Mouse (Mus musculus): ENCODE results near the gene Fgd4. TPM values are rescaled to one million over a fixed set of nuclear protein-coding genes. Genes with fewer than 3 reads are reported as not detected.
"Not testable (repeated sequence)": the region's sequence is repeated elsewhere in the genome, so short reads cannot be mapped to it uniquely, and the experiment has no call there.

Gene Fgd4
- polyA plus RNA-seq, 1 experiment from 2014 or later = 7.3 TPM

DNA sequence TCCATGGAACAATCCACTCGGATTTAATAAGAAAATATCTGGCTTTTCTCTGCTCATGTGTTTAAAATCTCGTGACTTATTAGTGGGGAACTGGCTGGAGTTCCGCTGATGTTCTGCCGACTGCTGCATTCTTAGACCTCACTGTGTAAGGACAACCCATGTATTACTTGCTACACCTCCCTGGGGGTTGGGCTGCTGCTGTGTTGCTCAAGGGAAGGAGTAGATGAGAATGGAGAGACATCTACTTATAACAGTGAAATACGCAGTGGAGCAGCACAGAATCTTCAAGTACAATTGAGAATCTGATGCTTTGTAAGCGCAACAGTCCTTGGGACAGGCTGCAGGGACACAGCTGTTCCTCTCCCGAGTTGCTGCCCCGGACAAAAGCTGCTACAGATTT, 73.1 kb downstream of the Fgd4 start:
- H3K4me3 ChIP-seq = peak overlapping the region; percentile 36
- no peaks in the 10 kb centered on the region for H3K36me3 ChIP-seq
- 62% methylated on average over 8 of the region's 8 CpGs for WGBS
- no peak for DNase-seq (ENCODE audit: low spot score)
- peaks cover 25% of the 10 kb centered on the region for H3K4me1 ChIP-seq
- no peaks in the 10 kb centered on the region for H3K27me3 ChIP-seq (ENCODE audit: insufficient read depth, poor library complexity, severe bottlenecking)
- no peaks in the 10 kb centered on the region for H3K9me3 ChIP-seq
- H3K27ac ChIP-seq = peak overlapping the region; percentile 77

DNA sequence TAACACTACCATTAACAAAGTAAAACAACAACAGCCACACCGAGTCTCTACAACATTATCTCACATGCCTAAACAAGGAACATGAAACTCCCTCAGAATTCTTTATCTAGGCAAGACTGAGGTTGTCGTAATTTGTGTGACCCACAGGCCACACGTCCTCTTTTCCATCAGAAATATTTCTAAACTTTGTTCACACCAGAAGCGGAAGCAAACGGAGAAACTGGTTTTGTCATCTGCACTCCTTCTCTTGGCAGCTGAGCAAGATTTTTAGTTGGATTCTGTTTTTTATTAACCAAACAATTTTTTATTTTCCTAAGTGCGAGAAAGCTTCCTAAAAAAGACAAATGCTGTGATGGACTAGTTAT, 73.6 kb downstream of the Fgd4 start:
- H3K4me1 ChIP-seq = peaks cover 25% of the 10 kb centered on the region
- WGBS = 38% methylated on average over 6 of the region's 6 CpGs

DNA sequence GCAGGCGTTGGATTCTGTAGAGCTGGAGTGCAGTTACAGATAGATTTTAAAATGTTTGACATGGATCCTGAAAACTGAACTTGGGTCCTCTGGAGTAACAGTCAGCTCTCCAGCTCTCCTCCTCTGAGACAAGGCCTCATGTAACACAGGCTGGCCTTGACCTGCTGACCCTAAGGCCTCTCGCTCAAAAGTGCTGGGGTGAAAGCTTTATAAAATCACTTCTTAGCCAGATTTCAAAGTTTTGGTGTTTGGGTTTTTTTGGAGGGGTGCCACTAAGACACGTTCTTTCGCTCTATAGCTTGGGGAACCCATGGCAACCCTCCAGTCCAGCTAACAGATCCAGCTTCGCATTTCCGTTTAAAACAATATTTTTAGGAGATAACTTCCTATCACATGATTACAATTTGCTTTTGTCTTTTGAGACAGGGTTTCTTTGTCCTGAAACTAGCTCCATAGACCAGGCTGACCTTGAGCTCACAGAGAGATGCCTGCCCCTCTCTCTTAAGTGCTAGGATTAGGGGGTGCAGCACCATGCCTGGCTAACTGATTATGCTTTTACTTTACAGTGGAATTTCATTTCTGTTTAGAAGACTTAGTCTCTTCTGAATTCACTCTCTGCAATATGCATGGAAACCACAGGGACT, 74.1 kb downstream of the Fgd4 start:
- H3K4me3 ChIP-seq = peak overlapping the region; percentile 36
- peak overlapping the region; percentile 77 for H3K27ac ChIP-seq
- peaks cover 25% of the 10 kb centered on the region for H3K4me1 ChIP-seq
- no peaks in the 10 kb centered on the region for H3K36me3 ChIP-seq
- DNase-seq (ENCODE audit: low spot score) = no peak
- whole genome bisulfite sequencing = 68% methylated on average over 6 of the region's 6 CpGs
- H3K9me3 ChIP-seq = no peaks in the 10 kb centered on the region
- no peaks in the 10 kb centered on the region for H3K27me3 ChIP-seq (ENCODE audit: insufficient read depth, poor library complexity, severe bottlenecking)

More for the DNA sequence above, 73.6 kb downstream of the Fgd4 start:
- Histone ChIP-seq H3K36me3 (no peaks in the 10 kb centered on the region), H3K27ac (peak overlapping the region; percentile 77), H3K27me3 (ENCODE audit: insufficient read depth, poor library complexity, severe bottlenecking) (no peaks in the 10 kb centered on the region), H3K9me3 (no peaks in the 10 kb centered on the region), H3K4me3 (peak overlapping the region; percentile 36)
- DNase-seq (ENCODE audit: low spot score) = no peak

DNA sequence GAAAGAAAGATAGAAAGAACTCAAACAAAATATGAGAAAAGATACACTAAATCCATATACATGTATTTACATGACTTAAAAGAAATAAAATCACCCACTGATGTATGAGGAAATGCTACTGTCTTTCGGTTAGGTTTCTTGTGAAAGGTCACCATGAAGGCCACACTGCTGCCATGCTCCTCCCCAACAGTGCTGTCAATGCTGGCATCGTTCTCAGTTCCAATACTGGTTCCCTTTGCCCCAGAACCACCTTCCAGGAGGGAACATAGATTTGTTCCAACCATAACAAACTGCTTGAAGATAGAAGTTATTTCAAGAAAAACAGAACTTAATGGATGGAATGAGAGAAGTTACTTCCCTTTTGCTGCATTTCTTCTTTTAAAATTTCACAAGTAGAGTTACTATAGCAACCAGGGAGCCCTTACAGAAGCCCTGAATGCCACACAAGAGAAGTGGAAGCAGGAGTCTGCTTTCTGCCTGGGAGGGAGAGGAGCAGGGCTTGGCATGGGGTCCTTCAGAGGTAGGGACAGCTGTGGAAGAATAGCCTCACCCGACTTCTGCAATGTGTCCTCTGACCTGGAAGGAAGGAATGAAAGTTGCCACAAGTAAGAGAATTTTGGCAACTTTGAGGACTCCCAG, 75.0 kb downstream of the Fgd4 start:
- DNase-seq (ENCODE audit: low spot score) = no peak
- peak overlapping the region; percentile 77; the same call in 1 of the 2 replicates for H3K27ac ChIP-seq
- no peaks in the 10 kb centered on the region for H3K9me3 ChIP-seq
- H3K27me3 ChIP-seq (ENCODE audit: insufficient read depth, poor library complexity, severe bottlenecking) = no peaks in the 10 kb centered on the region
- no peak overlapping the region for H3K4me3 ChIP-seq
- H3K36me3 ChIP-seq = no peaks in the 10 kb centered on the region
- 74% methylated on average over 3 of the region's 3 CpGs for WGBS
- H3K4me1 ChIP-seq = peaks cover 25% of the 10 kb centered on the region

DNA sequence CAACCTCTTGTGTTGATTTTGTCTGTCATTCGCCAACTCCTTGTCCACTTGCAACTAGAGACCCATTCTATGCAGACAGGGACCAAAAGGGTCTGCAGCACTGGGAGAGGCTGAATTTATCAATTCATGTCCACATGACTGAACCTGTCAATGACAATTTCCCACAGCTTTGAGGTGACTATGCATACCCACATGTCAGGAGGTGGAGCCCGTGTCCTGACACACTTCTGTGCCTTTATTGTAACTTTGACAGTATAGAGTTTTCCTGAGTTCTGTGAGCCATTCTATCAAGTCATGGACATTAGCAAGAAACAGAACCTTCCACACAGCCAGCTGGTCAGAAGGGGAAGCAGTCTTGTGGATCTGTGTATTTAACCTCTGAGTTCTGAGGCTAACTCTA, 76.7 kb downstream of the Fgd4 start:
- H3K27ac ChIP-seq = no peak overlapping the region
- H3K9me3 ChIP-seq = no peaks in the 10 kb centered on the region
- DNase-seq (ENCODE audit: low spot score) = no peak
- no peak overlapping the region for H3K4me3 ChIP-seq
- 73% methylated on average over 2 of the region's 2 CpGs for WGBS
- H3K36me3 ChIP-seq = no peaks in the 10 kb centered on the region
- H3K27me3 ChIP-seq (ENCODE audit: insufficient read depth, poor library complexity, severe bottlenecking) = no peaks in the 10 kb centered on the region
- H3K4me1 ChIP-seq = peaks cover 25% of the 10 kb centered on the region

DNA sequence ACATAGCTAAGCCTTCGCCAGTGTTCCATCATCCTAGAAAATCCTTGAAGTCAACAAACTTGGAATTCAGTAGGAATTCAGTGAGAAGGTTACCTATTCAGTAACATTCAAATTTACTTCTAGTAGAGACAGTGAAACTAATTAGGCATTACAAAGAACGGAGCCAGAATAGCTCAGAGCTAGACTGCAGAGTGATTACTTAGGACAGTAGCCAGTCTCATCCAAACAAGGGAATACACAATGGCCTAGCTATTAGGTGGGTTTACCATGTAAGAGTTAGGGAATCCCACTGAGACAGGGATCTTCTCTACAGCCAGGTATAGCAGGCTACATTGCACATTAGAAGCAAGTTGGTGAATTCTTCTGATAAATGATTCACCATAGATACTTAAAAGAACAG, 77.5 kb downstream of the Fgd4 start:
- H3K4me3 ChIP-seq; H3K36me3 ChIP-seq; DNase-seq (ENCODE audit: low spot score); H3K9me3 ChIP-seq; H3K27me3 ChIP-seq (ENCODE audit: insufficient read depth, poor library complexity, severe bottlenecking); H3K27ac ChIP-seq: not testable (repeated sequence)
- H3K4me1 ChIP-seq = peaks cover 21% of the 10 kb centered on the region
- 82% methylated on average over 2 of the region's 2 CpGs for WGBS

DNA sequence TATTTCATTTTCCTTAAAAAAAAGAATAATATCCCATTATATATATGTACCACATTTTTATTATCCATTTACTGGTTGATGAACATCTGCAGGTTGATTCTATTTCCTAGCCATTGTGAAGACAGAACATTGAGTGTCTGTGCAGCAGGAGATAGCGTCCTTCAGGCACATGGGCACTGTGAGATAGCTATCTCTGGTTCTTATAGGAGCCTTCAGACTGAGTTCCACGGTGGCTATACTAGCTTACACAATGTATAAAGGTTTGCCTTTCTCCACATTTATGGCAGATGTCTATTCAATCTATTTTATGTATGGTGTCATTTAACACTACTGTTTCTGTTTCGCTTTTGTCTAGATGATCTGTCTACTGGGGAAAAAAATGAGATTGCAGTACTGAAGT, 98.9 kb downstream of the Fgd4 start:
- H3K27me3 ChIP-seq (ENCODE audit: insufficient read depth, poor library complexity, severe bottlenecking) = no peaks in the 10 kb centered on the region
- H3K4me3 ChIP-seq = no peak overlapping the region
- WGBS = 84% methylated on average over 3 of the region's 3 CpGs
- no peaks in the 10 kb centered on the region for H3K4me1 ChIP-seq
- H3K36me3 ChIP-seq = no peaks in the 10 kb centered on the region
- no peaks in the 10 kb centered on the region for H3K9me3 ChIP-seq
- no peak for DNase-seq (ENCODE audit: low spot score)
- no peak overlapping the region for H3K27ac ChIP-seq

DNA sequence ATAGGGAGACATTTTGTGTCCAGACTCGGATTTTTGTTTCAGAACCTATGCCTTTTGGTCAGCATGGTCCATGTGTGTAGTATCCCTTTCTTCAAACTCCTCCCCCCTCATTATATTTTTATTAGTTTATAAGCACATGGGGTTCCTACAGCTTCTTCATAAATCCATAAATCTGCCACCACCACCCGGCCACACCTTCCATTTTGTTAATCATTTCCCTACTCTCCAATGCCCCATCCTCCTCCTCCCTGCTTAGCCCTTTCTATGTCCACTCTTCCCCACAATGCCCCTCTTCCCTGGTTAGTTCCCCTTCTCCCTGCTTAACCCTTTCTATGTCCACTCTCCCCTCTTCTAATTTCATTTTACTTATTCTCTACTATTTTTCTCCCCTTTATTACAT, 99.4 kb downstream of the Fgd4 start:
- DNase-seq (ENCODE audit: low spot score) = no peak
- WGBS = 73% methylated on average over 2 of the region's 2 CpGs
- Histone ChIP-seq H3K4me1 (no peaks in the 10 kb centered on the region), H3K36me3 (no peaks in the 10 kb centered on the region), H3K9me3 (no peaks in the 10 kb centered on the region), H3K4me3 (no peak overlapping the region), H3K27me3 (ENCODE audit: insufficient read depth, poor library complexity, severe bottlenecking) (no peaks in the 10 kb centered on the region), H3K27ac (no peak overlapping the region)

DNA sequence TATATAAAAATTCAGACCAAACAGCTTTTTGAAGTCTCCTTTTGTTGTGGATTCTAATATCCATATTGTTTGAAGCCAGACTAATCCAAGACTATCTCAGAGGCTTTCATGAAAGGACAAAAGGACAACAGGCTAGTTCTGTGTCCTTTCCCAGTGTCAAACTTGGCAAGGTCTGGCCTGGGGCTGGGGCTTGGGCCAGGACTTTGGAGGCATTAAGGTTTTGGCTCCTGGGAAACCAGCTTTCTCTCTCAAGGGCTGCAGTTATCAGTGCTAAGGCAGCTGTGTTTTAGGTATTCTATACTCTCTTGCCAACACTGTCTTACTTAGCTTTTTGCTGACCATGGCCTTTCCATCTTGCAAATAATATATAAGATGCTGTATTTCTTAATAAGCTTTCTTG, 101.6 kb downstream of the Fgd4 start:
- Histone ChIP-seq H3K27me3 (ENCODE audit: insufficient read depth, poor library complexity, severe bottlenecking) (no peaks in the 10 kb centered on the region), H3K36me3 (no peaks in the 10 kb centered on the region), H3K4me3 (no peak overlapping the region), H3K9me3 (no peaks in the 10 kb centered on the region), H3K27ac (no peak overlapping the region), H3K4me1 (no peaks in the 10 kb centered on the region)
- DNase-seq (ENCODE audit: low spot score) = no peak

DNA sequence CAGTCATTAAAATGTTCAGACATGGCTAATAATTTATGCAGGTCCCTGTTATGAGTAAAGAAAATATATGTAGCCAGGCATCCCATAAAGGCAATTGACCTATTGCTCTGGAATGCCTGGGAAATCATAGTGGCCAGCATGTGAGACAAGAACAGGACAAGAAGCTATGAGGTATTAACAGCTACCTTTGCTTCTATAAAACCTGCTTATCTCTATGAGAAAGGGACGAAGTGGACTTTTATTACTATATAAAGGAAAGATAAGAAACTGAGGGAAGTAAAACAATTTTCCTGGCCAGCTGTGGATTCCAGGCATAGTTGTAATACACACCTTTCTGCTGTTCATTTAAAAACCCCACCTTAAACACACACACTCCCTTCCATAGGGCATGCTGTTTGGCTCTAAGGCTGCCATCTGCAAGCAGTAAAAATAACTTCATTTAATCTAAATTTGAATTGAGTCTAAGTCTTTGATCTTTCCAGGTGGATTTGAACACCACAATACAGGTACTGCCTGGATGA, 114.8 kb downstream of the Fgd4 start:
- 68% methylated on average over 1 of the region's 1 CpGs for WGBS
- no peak overlapping the region for H3K27ac ChIP-seq

DNA sequence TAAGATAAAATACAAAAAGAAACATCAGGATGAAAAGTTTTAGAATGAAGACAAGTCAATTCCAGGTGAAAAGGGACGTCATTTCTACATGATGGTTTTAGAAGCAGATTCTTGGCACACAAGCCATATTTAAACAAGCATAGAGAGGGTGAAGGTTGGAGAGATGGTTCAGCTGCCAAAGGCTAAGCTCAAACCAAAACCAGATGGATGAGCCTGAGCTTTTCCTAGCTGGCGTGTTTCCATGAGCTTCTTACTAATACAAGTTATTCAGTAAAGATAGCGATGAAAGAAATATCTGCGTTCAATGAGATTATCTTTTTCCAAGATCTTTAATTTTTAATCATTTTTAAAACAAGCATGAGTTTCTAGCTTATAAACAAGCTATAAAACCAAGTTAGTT, 115.7 kb downstream of the Fgd4 start:
- Histone ChIP-seq H3K4me1 (no peaks in the 10 kb centered on the region), H3K27ac (no peak overlapping the region), H3K9me3 (no peaks in the 10 kb centered on the region), H3K36me3 (peaks cover 7% of the 10 kb centered on the region; the same call in 1 of the 2 replicates), H3K4me3 (no peak overlapping the region), H3K27me3 (ENCODE audit: insufficient read depth, poor library complexity, severe bottlenecking) (no peaks in the 10 kb centered on the region)
- DNase-seq (ENCODE audit: low spot score) = no peak
- WGBS = 91% methylated on average over 4 of the region's 4 CpGs

More for the DNA sequence above, 114.8 kb downstream of the Fgd4 start:
- no peaks in the 10 kb centered on the region for H3K27me3 ChIP-seq (ENCODE audit: insufficient read depth, poor library complexity, severe bottlenecking)
- H3K36me3 ChIP-seq = peaks cover 7% of the 10 kb centered on the region; the same call in 1 of the 2 replicates
- DNase-seq (ENCODE audit: low spot score) = no peak
- no peaks in the 10 kb centered on the region for H3K4me1 ChIP-seq
- H3K9me3 ChIP-seq = no peaks in the 10 kb centered on the region
- H3K4me3 ChIP-seq = no peak overlapping the region

DNA sequence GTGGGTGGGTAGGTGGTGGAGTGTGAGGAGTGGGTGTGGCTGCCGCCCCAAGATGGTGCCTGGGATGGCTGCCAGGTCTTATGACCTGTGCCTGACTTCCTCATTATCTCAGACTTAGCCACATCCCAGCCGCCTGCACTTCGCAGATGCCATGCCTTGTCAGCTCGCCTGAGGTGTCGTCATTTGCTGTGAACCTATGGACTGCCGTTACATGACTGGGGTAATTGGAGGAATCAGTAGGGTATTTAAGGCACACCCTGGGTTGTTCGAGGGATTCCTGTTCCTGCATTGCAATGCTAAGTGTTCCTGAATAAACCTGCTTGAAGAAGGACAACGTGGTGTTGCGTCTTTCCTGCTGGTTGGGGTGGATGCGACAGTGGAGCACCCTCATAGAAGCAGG, 126.9 kb downstream of the Fgd4 start:
- H3K4me3 ChIP-seq; H3K4me1 ChIP-seq; DNase-seq (ENCODE audit: low spot score); H3K36me3 ChIP-seq; H3K9me3 ChIP-seq; H3K27ac ChIP-seq; H3K27me3 ChIP-seq (ENCODE audit: insufficient read depth, poor library complexity, severe bottlenecking): not testable (repeated sequence)
- WGBS = 78% methylated on average over 10 of the region's 10 CpGs

DNA sequence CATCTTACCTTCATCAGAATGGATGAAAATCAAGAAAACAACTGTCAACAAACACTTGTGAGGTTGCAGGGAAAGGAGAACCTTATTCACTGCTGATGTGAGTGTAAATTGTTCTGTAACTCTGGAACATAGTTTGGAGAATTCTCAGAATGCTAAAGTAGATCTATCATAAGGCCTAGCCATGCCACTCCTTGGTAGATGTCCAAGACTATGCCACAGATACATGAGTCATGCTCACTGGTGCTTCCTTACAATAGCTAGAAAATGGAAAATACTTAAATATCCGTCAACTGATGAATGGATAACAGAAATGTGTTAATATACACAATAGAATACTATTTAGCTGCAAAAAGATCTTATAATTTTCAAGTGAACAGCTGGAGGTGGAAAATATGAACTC, 150.3 kb downstream of the Fgd4 start:
- Histone ChIP-seq H3K4me3 (no peak overlapping the region), H3K4me1 (no peaks in the 10 kb centered on the region), H3K9me3 (no peaks in the 10 kb centered on the region), H3K27me3 (ENCODE audit: insufficient read depth, poor library complexity, severe bottlenecking) (no peaks in the 10 kb centered on the region), H3K27ac (no peak overlapping the region), H3K36me3 (no peaks in the 10 kb centered on the region; the same call in 1 of the 2 replicates)
- no peak for DNase-seq (ENCODE audit: low spot score)
- WGBS = 71% methylated on average over 1 of the region's 1 CpGs
